ENCODE assay signal across 8 mouse cellular contexts in the genomic region with DNA sequence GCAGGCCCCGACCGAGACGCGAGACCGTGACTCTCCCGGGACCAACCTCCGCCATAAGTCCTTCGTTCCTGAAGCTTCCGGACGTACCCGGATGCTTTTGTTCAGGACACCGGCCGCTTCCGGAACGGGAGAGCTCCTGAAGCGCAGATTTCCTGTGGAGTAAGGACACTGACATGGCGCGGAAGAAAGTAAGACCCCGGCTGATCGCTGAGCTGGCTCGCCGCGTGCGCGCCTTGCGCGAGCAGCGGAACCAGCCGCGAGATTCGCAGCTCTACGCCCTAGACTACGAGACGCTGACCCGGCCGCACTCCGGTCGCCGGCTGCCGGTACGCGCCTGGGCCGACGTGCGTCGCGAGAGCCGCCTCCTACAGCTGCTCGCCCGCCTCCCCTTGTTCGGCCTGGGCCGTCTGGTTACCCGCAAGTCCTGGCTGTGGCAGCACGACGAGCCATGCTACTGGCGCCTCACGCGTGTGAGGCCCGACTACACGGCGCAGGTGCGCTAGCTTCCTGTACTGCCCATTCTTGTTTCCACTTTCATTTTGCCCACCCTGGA. TPM values are rescaled to one million over a fixed set of nuclear protein-coding genes. Genes with fewer than 3 reads are reported as not detected.
A peak's percentile ranks its signal among the peaks of the same experiment; 100 is the strongest.
DNase-seq lines count a peak whose midpoint lies in the region; ATAC-seq and TF ChIP-seq lines count a peak whose summit lies in the region.

A gene (minus strand): TSS at position 93 of the 553 bp plus-strand sequence.
A gene (plus strand): TSS at position 122 of the 553 bp plus-strand sequence.

- ATAC-seq in frontal cortex, adult (ENCODE audit: low TSS enrichment): peak; percentile 44
- ATAC-seq in hematopoietic stem cell, adult 5-6 weeks (replicated peaks in 1 of 2; ENCODE audit: insufficient read depth in 1 of 2, low FRiP score in 2 of 2, low TSS enrichment in 1 of 2, low read depth in 1 of 2, poor library complexity in 2 of 2, severe bottlenecking in 2 of 2): peak; percentile 25 to 44; a peak in 3 of 4 replicates
- peak; percentile 72 for ATAC-seq in lung, postnatal 0 days

- H3K27ac ChIP-seq in lung, postnatal 0 days (ENCODE audit: low read length): peak within 1 kb of the TSS; percentile 81

- WGBS in lung, postnatal 0 days: under 1% methylated on average over 62 of the region's 62 CpGs

- no peaks in the 10 kb centered on the region for H3K27me3 ChIP-seq in lung, postnatal 0 days (replicated peaks; ENCODE audit: insufficient read depth, low read length)

- TF ChIP-seq CTCF in lung, postnatal 0 days (IDR thresholded peaks at IDR 0.05): no peak

- H3K9ac ChIP-seq in lung, postnatal 0 days (replicated peaks; ENCODE audit: low read depth): peak within 1 kb of the TSS; percentile 88

- H3K4me3 ChIP-seq in lung, postnatal 0 days (ENCODE audit: low read depth, low read length): peak within 1 kb of the TSS; percentile 72

- H3K36me3 ChIP-seq in lung, postnatal 0 days (ENCODE audit: insufficient read depth, low read length): peaks cover 25% of the 10 kb centered on the region

- H3K4me1 ChIP-seq in lung, postnatal 0 days (ENCODE audit: insufficient read depth, low read depth, low read length): peaks cover 4% of the 10 kb centered on the region; the same call in 1 of the 2 replicates

- no peaks in the 10 kb centered on the region for H3K9me3 ChIP-seq in lung, postnatal 0 days (ENCODE audit: low read length)

- TF ChIP-seq EP300 in lung, postnatal 0 days (IDR thresholded peaks at IDR 0.05): no peak

- DNase-seq in Muller cell, postnatal 12 days (ENCODE audit: inconsistent ontology term): peak; percentile 87
- DNase-seq in cerebellum, adult 8-10 months: peak; percentile 78
- DNase-seq in layer of hippocampus, adult 9-11 months: peak; percentile 81
- peak; percentile 94 for DNase-seq in lung, postnatal 0 days (ENCODE audit: low spot score)
- peak; percentile 56 for DNase-seq in ovary, postnatal 10 days (ENCODE audit: low spot score)
- DNase-seq in thymus, postnatal 10 days (ENCODE audit: low spot score in 2 of 2): peak; percentile 61 to 65

- peak within 1 kb of the TSS; percentile 70 for H3K4me2 ChIP-seq in lung, postnatal 0 days (replicated peaks; ENCODE audit: low read depth, low read length)

RNA-seq across cellular contexts. Expression of the first gene that starts in this region (rescaled TPM):
- 13.7 and 27.3 TPM in 2 replicates for total RNA-seq in hematopoietic stem cell, adult 5-6 weeks (2017)
- 17.3 and 17.5 TPM in 2 replicates for polyA plus RNA-seq in lung, postnatal 0 days (2015; fragmentation: Nextera tagmentation; extraction: Ambion mirVana)

RNA-seq across cellular contexts. Expression of the second gene that starts in this region (rescaled TPM):
- 23.1 and 25.8 TPM in 2 replicates for total RNA-seq in hematopoietic stem cell, adult 5-6 weeks (2017)
- 81.6 and 90.7 TPM in 2 replicates for polyA plus RNA-seq in lung, postnatal 0 days (2015; fragmentation: Nextera tagmentation; extraction: Ambion mirVana)

Comparison
In these comparisons a context has a peak if more than half of its experiments do, and no peak if none do; other contexts are left out.
1. Peak in every context shown above with its lines: DNase-seq, ATAC-seq, H3K4me3 ChIP-seq and H3K27ac ChIP-seq.